Mouse (Mus musculus): ENCODE measurements around the gene Rplp2. TPM values are rescaled to one million over a fixed set of nuclear protein-coding genes. Genes with fewer than 3 reads are reported as not detected.

Rplp2 gene
- polyA plus RNA-seq, 1 experiment, result 977 TPM

GRCm38 (mm10) chr7:141435129-141435855 lies 11.9 kb upstream of the Rplp2 start:
- no peak for TF ChIP-seq CTCF (IDR thresholded peaks at IDR 0.05; ENCODE audit: insufficient read depth, low read depth, low read length)
- peak; percentile 35; the same call in 1 of the 2 replicates for TF ChIP-seq POLR2A (IDR thresholded peaks at IDR 0.05; ENCODE audit: insufficient read depth, low read depth, low read length)
- Histone ChIP-seq H3K4me3 (ENCODE audit: insufficient read depth, low read depth, low read length) (peak overlapping the region; percentile 66), H3K27ac (ENCODE audit: insufficient read depth, low read depth, low read length) (peak overlapping the region; percentile 86), H3K4me1 (ENCODE audit: control insufficient read depth, insufficient read depth, low read length) (peaks cover 39% of the 10 kb centered on the region)
- WGBS, result 3% methylated on average over 17 of the region's 17 CpGs

GRCm38 (mm10) chr7:141435856-141436522 lies 11.2 kb upstream of the Rplp2 start:
- no peak overlapping the region for H3K4me3 ChIP-seq (ENCODE audit: insufficient read depth, low read depth, low read length)

DNA sequence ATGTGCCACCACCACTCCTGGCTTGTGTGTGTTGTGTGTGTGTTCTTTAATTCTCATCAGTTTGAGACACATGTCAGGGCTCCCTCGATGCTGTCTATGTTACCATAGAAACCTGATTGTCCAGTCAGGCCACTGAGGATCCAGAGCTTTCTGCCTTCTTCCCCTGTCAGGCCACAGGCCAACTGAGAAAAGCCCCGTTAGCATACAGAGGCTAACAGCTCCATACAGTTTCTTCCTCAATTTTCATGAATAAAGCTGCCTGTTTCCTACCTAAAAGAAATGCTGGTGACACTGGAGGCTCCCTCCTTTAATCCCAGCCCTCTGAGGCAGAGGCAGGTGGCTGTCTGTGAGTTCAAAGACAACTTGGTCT lies 10.7 kb upstream of the Rplp2 start:
- H3K4me1 ChIP-seq (ENCODE audit: control insufficient read depth, insufficient read depth, low read length), result peaks cover 42% of the 10 kb centered on the region
- H3K27ac ChIP-seq (ENCODE audit: insufficient read depth, low read depth, low read length), result no peak overlapping the region
- 51% methylated on average over 2 of the region's 2 CpGs for whole genome bisulfite sequencing
- peak overlapping the region; percentile 82; the same call in 1 of the 2 replicates for H3K4me3 ChIP-seq (ENCODE audit: insufficient read depth, low read depth, low read length)
- TF ChIP-seq POLR2A (IDR thresholded peaks at IDR 0.05; ENCODE audit: insufficient read depth, low read depth, low read length), result no peak
- no peak for TF ChIP-seq CTCF (IDR thresholded peaks at IDR 0.05; ENCODE audit: insufficient read depth, low read depth, low read length)

More at GRCm38 (mm10) chr7:141435856-141436522, 11.2 kb upstream of the Rplp2 start:
- 80% methylated on average over 9 of the region's 9 CpGs for WGBS
- Histone ChIP-seq H3K4me1 (ENCODE audit: control insufficient read depth, insufficient read depth, low read length) (peaks cover 42% of the 10 kb centered on the region), H3K27ac (ENCODE audit: insufficient read depth, low read depth, low read length) (no peak overlapping the region)
- no peak for TF ChIP-seq POLR2A (IDR thresholded peaks at IDR 0.05; ENCODE audit: insufficient read depth, low read depth, low read length)
- TF ChIP-seq CTCF (IDR thresholded peaks at IDR 0.05; ENCODE audit: insufficient read depth, low read depth, low read length), result no peak

- Histone ChIP-seq H3K4me1 (ENCODE audit: control insufficient read depth, insufficient read depth, low read length) (peaks cover 38% of the 10 kb centered on the region), H3K27ac (ENCODE audit: insufficient read depth, low read depth, low read length) (peak within 1 kb of the TSS; percentile 81), H3K4me3 (ENCODE audit: insufficient read depth, low read depth, low read length) (peak within 1 kb of the TSS; percentile 82)
- TF ChIP-seq CTCF (IDR thresholded peaks at IDR 0.05; ENCODE audit: insufficient read depth, low read depth, low read length), result peak; percentile 87
- TF ChIP-seq POLR2A (IDR thresholded peaks at IDR 0.05; ENCODE audit: insufficient read depth, low read depth, low read length), result peak; percentile 77
- WGBS, result 5% methylated on average over 53 of the region's 53 CpGs
Observed at GRCm38 (mm10) chr7:141437178-141438120, 9.7 kb upstream of the Rplp2 start, which contains the start of gene Slc25a22. Gene Slc25a22, minus strand, starts transcription at chr7:141437892.

GRCm38 (mm10) chr7:141438201-141438968 lies 8.8 kb upstream of the Rplp2 start:
- no peak overlapping the region for H3K27ac ChIP-seq (ENCODE audit: insufficient read depth, low read depth, low read length)
- H3K4me3 ChIP-seq (ENCODE audit: insufficient read depth, low read depth, low read length), result no peak overlapping the region
- WGBS, result 92% methylated on average over 12 of the region's 12 CpGs
- peaks cover 33% of the 10 kb centered on the region for H3K4me1 ChIP-seq (ENCODE audit: control insufficient read depth, insufficient read depth, low read length)
- TF ChIP-seq CTCF (IDR thresholded peaks at IDR 0.05; ENCODE audit: insufficient read depth, low read depth, low read length) (no peak), POLR2A (IDR thresholded peaks at IDR 0.05; ENCODE audit: insufficient read depth, low read depth, low read length) (no peak)

GRCm38 (mm10) chr7:141439140-141439679 lies 8.0 kb upstream of the Rplp2 start:
- Histone ChIP-seq H3K27ac (ENCODE audit: insufficient read depth, low read depth, low read length) (no peak overlapping the region), H3K4me1 (ENCODE audit: control insufficient read depth, insufficient read depth, low read length) (peaks cover 26% of the 10 kb centered on the region), H3K4me3 (ENCODE audit: insufficient read depth, low read depth, low read length) (no peak overlapping the region)
- no peak for TF ChIP-seq CTCF (IDR thresholded peaks at IDR 0.05; ENCODE audit: insufficient read depth, low read depth, low read length)
- TF ChIP-seq POLR2A (IDR thresholded peaks at IDR 0.05; ENCODE audit: insufficient read depth, low read depth, low read length), result no peak
- WGBS, result 94% methylated on average over 10 of the region's 10 CpGs

DNA sequence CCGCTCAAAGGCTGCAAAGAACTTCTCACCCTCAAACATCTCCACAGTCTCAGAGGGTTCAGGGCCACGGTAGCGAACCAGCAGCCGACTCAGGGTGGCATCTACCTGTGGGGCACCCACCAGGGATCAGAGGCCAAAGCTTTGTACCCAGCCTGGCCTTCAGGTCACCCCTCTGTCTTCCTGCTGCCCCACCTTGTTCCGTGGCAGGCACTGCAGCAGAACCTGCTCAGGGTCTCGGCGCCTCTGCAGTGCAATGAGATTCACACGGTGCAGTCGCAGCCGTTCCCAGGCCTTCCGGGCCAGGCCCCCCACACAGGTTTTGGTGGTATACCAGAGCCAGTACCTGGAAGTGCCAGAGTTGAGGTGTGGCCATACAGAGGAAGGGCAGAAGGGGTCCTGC lies 7.4 kb upstream of the Rplp2 start:
- Histone ChIP-seq H3K4me3 (ENCODE audit: insufficient read depth, low read depth, low read length) (no peak overlapping the region), H3K27ac (ENCODE audit: insufficient read depth, low read depth, low read length) (no peak overlapping the region), H3K4me1 (ENCODE audit: control insufficient read depth, insufficient read depth, low read length) (peaks cover 22% of the 10 kb centered on the region)
- WGBS, result 95% methylated on average over 11 of the region's 11 CpGs
- TF ChIP-seq CTCF (IDR thresholded peaks at IDR 0.05; ENCODE audit: insufficient read depth, low read depth, low read length) (no peak), POLR2A (IDR thresholded peaks at IDR 0.05; ENCODE audit: insufficient read depth, low read depth, low read length) (no peak)

- WGBS, result 17% methylated on average over 6 of the region's 6 CpGs
- H3K4me1 ChIP-seq (ENCODE audit: control insufficient read depth, insufficient read depth, low read length), result peaks cover 16% of the 10 kb centered on the region
- no peak overlapping the region for H3K4me3 ChIP-seq (ENCODE audit: insufficient read depth, low read depth, low read length)
- TF ChIP-seq CTCF (IDR thresholded peaks at IDR 0.05; ENCODE audit: insufficient read depth, low read depth, low read length), result peak; percentile 47; the same call in 1 of the 2 replicates
- TF ChIP-seq POLR2A (IDR thresholded peaks at IDR 0.05; ENCODE audit: insufficient read depth, low read depth, low read length), result no peak
- H3K27ac ChIP-seq (ENCODE audit: insufficient read depth, low read depth, low read length), result no peak overlapping the region
Observed at GRCm38 (mm10) chr7:141440613-141441012, 6.6 kb upstream of the Rplp2 start.

All from olfactory bulb, adult 2 months (tissue).